Mouse (Mus musculus): ENCODE data around the gene Ereg.

GRCm38 (mm10) chr5:91085291-91085690 lies 10.9 kb downstream of the Ereg start:
- TF ChIP-seq CTCF (conservative IDR thresholded peaks at IDR 0.05; ENCODE audit: insufficient read depth, insufficient read length, low read depth, low read length) (no peak), POLR2A (IDR thresholded peaks at IDR 0.05; ENCODE audit: low read depth, low read length) (no peak)
